Mouse (Mus musculus): ENCODE data around the gene Bmx.

The Bmx gene

GRCm38 (mm10) chrX:164258057-164258456 lies at the start of gene Bmx:
Gene Bmx, minus strand, starts transcription at chrX:164258193.
- DNase-seq: no peak

- no peak for DNase-seq
Measured at GRCm38 (mm10) chrX:164306250-164306649, 48.3 kb upstream of the Bmx start.

- DNase-seq: no peak
Measured at GRCm38 (mm10) chrX:164291147-164291546, 33.2 kb upstream of the Bmx start.

GRCm38 (mm10) chrX:164287077-164287476 lies 29.1 kb upstream of the Bmx start:
- DNase-seq: peak; percentile 5

- no peak for DNase-seq
Measured at GRCm38 (mm10) chrX:164283808-164284207, 25.8 kb upstream of the Bmx start.

GRCm38 (mm10) chrX:164280918-164281647 lies 23.1 kb upstream of the Bmx start:
- DNase-seq: no peak

- no peak for DNase-seq
Measured at GRCm38 (mm10) chrX:164275536-164275935, 17.5 kb upstream of the Bmx start.

GRCm38 (mm10) chrX:164270603-164271002 lies 12.6 kb upstream of the Bmx start:
- no peak for DNase-seq

- DNase-seq: peak; percentile 1
Measured at GRCm38 (mm10) chrX:164269285-164269761, 11.3 kb upstream of the Bmx start, which contains the start of gene Pir. Gene Pir, plus strand, starts transcription at chrX:164269371.

GRCm38 (mm10) chrX:164264861-164265260 lies 6.9 kb upstream of the Bmx start:
- DNase-seq: no peak

- no peak for DNase-seq
Measured at GRCm38 (mm10) chrX:164262286-164262685, 4.3 kb upstream of the Bmx start.

- no peak for DNase-seq
Measured at GRCm38 (mm10) chrX:164258662-164259061, 669 bp upstream of the Bmx start.

GRCm38 (mm10) chrX:164256527-164256926 lies 1.5 kb downstream of the Bmx start:
- DNase-seq: no peak

- no peak for DNase-seq
Measured at GRCm38 (mm10) chrX:164246722-164247121, 11.3 kb downstream of the Bmx start.

GRCm38 (mm10) chrX:164245714-164246113 lies 12.3 kb downstream of the Bmx start:
- no peak for DNase-seq

- DNase-seq: no peak
Measured at GRCm38 (mm10) chrX:164233380-164233779, 24.6 kb downstream of the Bmx start.

- peak; percentile 16 for DNase-seq
Measured at GRCm38 (mm10) chrX:164221989-164222388, 36.0 kb downstream of the Bmx start.

GRCm38 (mm10) chrX:164200547-164200946 lies 57.4 kb downstream of the Bmx start:
- no peak for DNase-seq

- no peak for DNase-seq
Measured at GRCm38 (mm10) chrX:164197679-164198078, 60.3 kb downstream of the Bmx start.

GRCm38 (mm10) chrX:164189880-164190279 lies 68.1 kb downstream of the Bmx start:
- no peak for DNase-seq

GRCm38 (mm10) chrX:164183844-164184243 lies 74.1 kb downstream of the Bmx start:
- DNase-seq: peak; percentile 24

GRCm38 (mm10) chrX:164179746-164180145 lies 78.2 kb downstream of the Bmx start:
- peak; percentile 39 for DNase-seq

GRCm38 (mm10) chrX:164178856-164179255 lies 79.1 kb downstream of the Bmx start:
- no peak for DNase-seq

GRCm38 (mm10) chrX:164175780-164176179 lies 82.2 kb downstream of the Bmx start:
- DNase-seq: no peak

- no peak for DNase-seq
Measured at GRCm38 (mm10) chrX:164175311-164175710, 82.7 kb downstream of the Bmx start.
